Mouse (Mus musculus) spleen, adult 2 months (tissue): Measurements from ENCODE around the gene Eps15l1.

Experiments used
- CTCF ChIP-seq: fragments of 200-500 bp; IDR thresholded peaks from 2 replicates; pipeline ENCODE4 v1.5.1; 2011; ENCODE audit warnings: mild to moderate bottlenecking, inconsistent platforms; ENCODE audit not compliant: insufficient read depth, insufficient read length, insufficient replicate concordance; ENCODE audit errors: extremely low read depth
- POLR2A ChIP-seq: fragments of 200-500 bp; IDR thresholded peaks from 2 replicates; pipeline ENCODE4 v1.6.1; 2011; ENCODE audit warnings: low read depth, low read length, inconsistent platforms

- no peak for TF ChIP-seq POLR2A
- no peak for TF ChIP-seq CTCF
These were observed 115.9 kb downstream of the Eps15l1 start, which contains the start of gene Gm10282 for GRCm38 (mm10) chr8:72305210-72305905.
